Mouse (Mus musculus) bone marrow macrophage, adult 2 months (primary cell): ENCODE data around the gene Zfp174.

ENCODE experiments used
- CTCF ChIP-seq: IDR thresholded peaks from 2 replicates; pipeline ENCODE4 v1.5.1; 2012; ENCODE audit warnings: low read depth, mild to moderate bottlenecking, low read length, moderate library complexity
- POLR2A ChIP-seq: IDR thresholded peaks from 2 replicates; pipeline ENCODE4 v1.6.1; 2012; ENCODE audit warnings: mild to moderate bottlenecking, low read depth, low read length, borderline replicate concordance

DNA sequence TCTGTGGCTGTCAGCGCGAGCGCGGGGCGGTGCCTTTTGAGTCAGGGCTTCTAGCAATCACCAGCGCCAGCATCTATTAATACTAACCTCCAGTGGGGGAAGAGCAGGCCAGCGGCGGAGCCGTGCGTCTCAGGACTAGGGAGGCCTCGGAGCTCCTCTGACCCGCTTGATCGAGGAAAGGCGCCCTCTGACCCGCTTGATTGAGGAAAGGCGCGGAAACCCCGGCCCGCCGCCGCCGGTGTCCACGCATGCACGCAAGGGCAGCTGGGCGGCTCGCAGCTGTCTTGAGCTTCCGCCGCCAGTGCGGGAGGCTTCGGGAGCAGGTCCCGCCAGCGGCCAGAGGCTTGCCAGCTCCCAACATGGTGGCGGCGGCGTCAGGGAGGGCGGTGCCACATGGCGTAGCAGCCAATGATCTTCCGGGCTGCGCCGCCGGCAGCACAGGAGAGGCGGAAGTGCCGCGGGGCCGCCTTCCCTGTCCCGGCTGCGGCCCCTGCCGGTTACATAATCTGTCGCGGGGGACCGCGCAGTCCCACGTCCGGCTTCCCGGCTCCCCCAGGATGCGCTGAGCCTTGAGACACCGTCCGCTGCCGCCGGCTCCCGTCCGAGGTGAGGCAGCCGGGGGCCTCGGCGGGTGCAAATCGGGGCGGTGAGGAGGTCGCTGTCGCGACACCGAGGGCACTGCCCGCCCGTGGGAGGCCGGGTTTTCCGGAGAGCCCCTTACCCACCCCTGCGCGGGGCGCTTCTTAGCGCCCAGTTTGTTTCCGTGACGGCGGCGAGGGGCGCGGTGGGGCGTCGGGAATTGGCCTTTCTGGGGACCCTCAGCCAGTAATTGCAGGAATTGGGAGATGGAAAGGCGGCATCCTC is 37.4 kb downstream of the Zfp174 start, which contains the start of the genes Zfp597 and Gm20695:
- no peak for TF ChIP-seq CTCF
- TF ChIP-seq POLR2A: no peak
